19 mouse cellular contexts compared by ENCODE assay signal in the genomic region with DNA sequence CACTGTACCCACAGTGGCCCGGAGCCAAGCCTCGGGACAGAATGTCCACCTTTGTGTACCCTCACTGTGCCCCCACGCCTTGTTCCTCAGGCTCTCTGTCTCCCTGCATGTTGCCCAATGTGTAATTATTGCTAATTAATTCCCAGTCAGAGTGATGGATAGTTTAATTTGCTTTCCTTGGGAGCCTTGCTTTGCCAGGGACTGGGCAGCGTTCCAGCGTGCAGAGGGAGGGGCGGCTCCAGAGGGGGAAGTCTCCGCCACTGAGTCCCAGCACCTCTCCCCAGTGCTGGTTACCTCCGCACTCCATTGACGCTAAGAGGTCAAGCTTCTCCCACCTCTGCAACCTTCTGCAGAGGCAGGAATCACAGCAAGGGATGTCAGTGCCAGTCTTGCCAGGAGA. TPM values are rescaled to one million over a fixed set of nuclear protein-coding genes. Genes with fewer than 3 reads are reported as not detected.
DNase-seq lines count a peak whose midpoint lies in the region; ATAC-seq lines count a peak whose summit lies in the region.
"Had no signal": no experiment of that assay in that cellular context is flagged by ENCODE, and none has a peak within 500 bp of the region (broad histone marks: within the 10 kb centered on the region; RNA-seq: fewer than 3 reads in every experiment).

No protein-coding gene starts in this region.

- peaks cover 11% of the 10 kb centered on the region for H3K4me1 ChIP-seq in hindbrain, embryonic 11.5 days (replicated peaks; ENCODE audit: control insufficient read depth, insufficient read depth, low read length)
- peaks cover 51% of the 10 kb centered on the region for H3K4me1 ChIP-seq in neural tube, embryonic 15.5 days

- DNase-seq in layer of hippocampus, postnatal 10 days (ENCODE audit: low spot score in 2 of 2), result peak; percentile 54 to 68
- no peak for DNase-seq in layer of hippocampus, adult 9-10 months (ENCODE audit: low spot score)
- DNase-seq in right cerebral cortex, postnatal 4 days, result peak; percentile 69
- DNase-seq in right cerebral cortex, adult 18-20 months, result no peak
- DNase-seq in hindbrain, embryonic 11.5 days (ENCODE audit: low spot score), result no peak
- no peak for DNase-seq in thymus, postnatal 0 days (ENCODE audit: low spot score)
- DNase-seq in gastrocnemius, postnatal 14 days, result no peak
- DNase-seq: cerebellum, adult 2 months; kidney, adult 11 months; kidney, postnatal 36 days; lung, adult 2 months; lung, postnatal 4 days had no signal

- 64% methylated on average over 9 of the region's 9 CpGs for WGBS in hindbrain, embryonic 11.5 days
- WGBS in neural tube, embryonic 15.5 days, result 24% methylated on average over 9 of the region's 9 CpGs

- H3K9ac ChIP-seq in hindbrain, embryonic 11.5 days (ENCODE audit: low read depth, low read length), result no peak overlapping the region
- no peak overlapping the region for H3K9ac ChIP-seq in neural tube, embryonic 15.5 days (replicated peaks)
- H3K9ac ChIP-seq: embryonic facial prominence, embryonic 12.5 days had no signal

- H3K36me3 ChIP-seq in hindbrain, embryonic 11.5 days (ENCODE audit: control insufficient read depth, insufficient read depth, low read length), result no peaks in the 10 kb centered on the region
- H3K36me3 ChIP-seq in neural tube, embryonic 15.5 days, result no peaks in the 10 kb centered on the region
- H3K36me3 ChIP-seq: embryonic facial prominence, embryonic 12.5 days; midbrain, embryonic 10.5 days had no signal

- 0 out of 2 replicates have a peak, but pooled peaks have one; percentile 20 for ATAC-seq in hindbrain, embryonic 11.5 days (ENCODE audit: low FRiP score)
- peak; percentile 23; the same call in 1 of the 2 replicates for ATAC-seq in neural tube, embryonic 15.5 days (ENCODE audit: low FRiP score)

- intact Hi-C loops in gastrocnemius, postnatal 14 days (cut with DNase I; ENCODE audit: low total_unique reads), result no loop called here

- H3K27me3 ChIP-seq in hindbrain, embryonic 11.5 days (ENCODE audit: control insufficient read depth, insufficient read depth, low read length), result peaks cover 10% of the 10 kb centered on the region; the same call in 1 of the 2 replicates
- H3K27me3 ChIP-seq in neural tube, embryonic 15.5 days (replicated peaks), result peaks cover 12% of the 10 kb centered on the region

- no peaks in the 10 kb centered on the region for H3K9me3 ChIP-seq in hindbrain, embryonic 11.5 days (ENCODE audit: control insufficient read depth, low read length)
- no peaks in the 10 kb centered on the region for H3K9me3 ChIP-seq in neural tube, embryonic 15.5 days (replicated peaks)
- H3K9me3 ChIP-seq: embryonic facial prominence, embryonic 12.5 days; midbrain, embryonic 10.5 days had no signal

- H3K4me3 ChIP-seq in hindbrain, embryonic 11.5 days (ENCODE audit: low read depth, low read length), result no peak overlapping the region
- H3K4me3 ChIP-seq in neural tube, embryonic 15.5 days (replicated peaks), result no peak overlapping the region
- H3K4me3 ChIP-seq: embryonic facial prominence, embryonic 12.5 days; midbrain, embryonic 10.5 days; myocyte had no signal

- 0 out of 2 replicates have a peak overlapping the region, but pooled peaks have one; percentile 24 for H3K27ac ChIP-seq in hindbrain, embryonic 11.5 days (ENCODE audit: low read depth, low read length)
- H3K27ac ChIP-seq in neural tube, embryonic 15.5 days (replicated peaks), result no peak overlapping the region
- H3K27ac ChIP-seq: embryonic facial prominence, embryonic 12.5 days; midbrain, embryonic 10.5 days had no signal

- H3K4me2 ChIP-seq in hindbrain, embryonic 11.5 days (replicated peaks; ENCODE audit: low read depth, low read length), result no peak overlapping the region
- no peak overlapping the region for H3K4me2 ChIP-seq in neural tube, embryonic 15.5 days
- H3K4me2 ChIP-seq: embryonic facial prominence, embryonic 12.5 days had no signal

RNA-seq across cellular contexts. Expression of a gene that starts 14.8 kb away (rescaled TPM):
- total RNA-seq in layer of hippocampus, postnatal 10 days (2021), result 100 to 1,000 TPM; 112 to 114 TPM
- polyA plus RNA-seq in hindbrain, embryonic 11.5 days (2014; fragmentation: Nextera tagmentation; extraction: Ambion mirVana), result 14.5 and 17.2 TPM in 2 replicates
- polyA plus RNA-seq in neural tube, embryonic 15.5 days (2015; fragmentation: Nextera tagmentation; extraction: Ambion mirVana), result 35.3 and 45.3 TPM in 2 replicates
- polyA plus RNA-seq in thymus, postnatal 0 days (2015; fragmentation: Nextera tagmentation; extraction: Ambion mirVana), result 0.12 TPM in 2 replicates
- total RNA-seq in gastrocnemius, postnatal 14 days (2021), result under 1 TPM; 0.33 to 0.59 TPM
- total RNA-seq: hematopoietic stem cell, adult 5-6 weeks; liver, adult 2 months had no signal
- polyA plus RNA-seq: myocyte had no signal

RNA-seq across cellular contexts. Expression of a gene that starts 27.4 kb away (rescaled TPM):
- under 1 TPM; 0.25 to 0.33 TPM for total RNA-seq in layer of hippocampus, postnatal 10 days (2021)
- 0.23 TPM in 1 of 2 replicates, not detected in the other for polyA plus RNA-seq in hindbrain, embryonic 11.5 days (2014; fragmentation: Nextera tagmentation; extraction: Ambion mirVana)
- polyA plus RNA-seq in neural tube, embryonic 15.5 days (2015; fragmentation: Nextera tagmentation; extraction: Ambion mirVana), result 0.35 and 0.82 TPM in 2 replicates
- polyA plus RNA-seq in thymus, postnatal 0 days (2015; fragmentation: Nextera tagmentation; extraction: Ambion mirVana), result 1.4 and 1.6 TPM in 2 replicates
- total RNA-seq in gastrocnemius, postnatal 14 days (2021), result 1 to 10 TPM; 3.9 to 5.1 TPM

RNA-seq across cellular contexts. Expression of a gene that starts 40.1 kb away (rescaled TPM):
- under 1 TPM; 0.21 to 0.22 TPM for total RNA-seq in layer of hippocampus, postnatal 10 days (2021)
- polyA plus RNA-seq in hindbrain, embryonic 11.5 days (2014; fragmentation: Nextera tagmentation; extraction: Ambion mirVana), result 0.11 TPM in 1 of 2 replicates, not detected in the other
- not detected in 2 replicates for polyA plus RNA-seq in neural tube, embryonic 15.5 days (2015; fragmentation: Nextera tagmentation; extraction: Ambion mirVana)
- polyA plus RNA-seq in thymus, postnatal 0 days (2015; fragmentation: Nextera tagmentation; extraction: Ambion mirVana), result 0.18 TPM in 1 of 2 replicates, not detected in the other
- not detected for total RNA-seq in gastrocnemius, postnatal 14 days (2021)
- total RNA-seq: hematopoietic stem cell, adult 5-6 weeks; liver, adult 2 months had no signal
- polyA plus RNA-seq: heart, embryonic 14.5 days; liver, adult 2 months; myocyte had no signal

Comparison
In these comparisons a context has a peak if more than half of its experiments do, and no peak if none do; other contexts are left out.
1. DNase-seq: peak in layer of hippocampus, postnatal 10 days (2 of 2) and right cerebral cortex, postnatal 4 days (single experiment); none in layer of hippocampus, adult 9-10 months (single experiment), right cerebral cortex, adult 18-20 months (single experiment), hindbrain, embryonic 11.5 days (single experiment), thymus, postnatal 0 days (single experiment) and gastrocnemius, postnatal 14 days (single experiment).
2. RNA of a gene that starts 14.8 kb away (polyA plus RNA-seq): 35.3 to 45.3 TPM in neural tube, embryonic 15.5 days and 14.5 to 17.2 TPM in hindbrain, embryonic 11.5 days; 0.12 TPM in thymus, postnatal 0 days; every median in the first group is over 10 times any median in the second.